Mouse (Mus musculus): ENCODE measurements around the gene Usp11. TPM values are rescaled to one million over a fixed set of nuclear protein-coding genes. Genes with fewer than 3 reads are reported as not detected.

Usp11 gene
- polyA plus RNA-seq (2012) = 0.04 and 0.11 TPM in 2 replicates

GRCm38 (mm10) chrX:20703741-20704290 lies at the start of gene Usp11:
Gene Usp11 (plus strand): TSS chrX:20703906.
- Histone ChIP-seq H3K4me1 (ENCODE audit: control insufficient read depth) (peaks cover 15% of the 10 kb centered on the region), H3K4me3 (replicated peaks) (peak within 1 kb of the TSS; percentile 73), H3K27me3 (ENCODE audit: control insufficient read depth) (no peaks in the 10 kb centered on the region), H3K36me3 (ENCODE audit: control insufficient read depth) (peaks cover 18% of the 10 kb centered on the region), H3K9me3 (ENCODE audit: control insufficient read depth, low read length) (no peaks in the 10 kb centered on the region)
- TF ChIP-seq TAL1 (IDR thresholded peaks at IDR 0.05; ENCODE audit: low read length) = no peak
- TF ChIP-seq GATA1 (IDR thresholded peaks at IDR 0.05; ENCODE audit: low read length) = no peak

- Histone ChIP-seq H3K27me3 (ENCODE audit: control insufficient read depth) (no peaks in the 10 kb centered on the region), H3K9me3 (ENCODE audit: control insufficient read depth, low read length) (no peaks in the 10 kb centered on the region), H3K36me3 (ENCODE audit: control insufficient read depth) (peaks cover 2% of the 10 kb centered on the region), H3K4me1 (ENCODE audit: control insufficient read depth) (peaks cover 22% of the 10 kb centered on the region), H3K4me3 (replicated peaks) (peak overlapping the region; percentile 67)
- no peak for TF ChIP-seq TAL1 (IDR thresholded peaks at IDR 0.05; ENCODE audit: low read length)
- no peak for TF ChIP-seq GATA1 (IDR thresholded peaks at IDR 0.05; ENCODE audit: low read length)
These were observed 46.1 kb upstream of the Usp11 start for GRCm38 (mm10) chrX:20657593-20657992.

- H3K27me3 ChIP-seq (ENCODE audit: control insufficient read depth) = no peaks in the 10 kb centered on the region
- peak within 1 kb of the TSS; percentile 67 for H3K4me3 ChIP-seq (replicated peaks)
- no peaks in the 10 kb centered on the region for H3K9me3 ChIP-seq (ENCODE audit: control insufficient read depth, low read length)
- H3K4me1 ChIP-seq (ENCODE audit: control insufficient read depth) = peaks cover 22% of the 10 kb centered on the region
- H3K36me3 ChIP-seq (ENCODE audit: control insufficient read depth) = peaks cover 1% of the 10 kb centered on the region
- TF ChIP-seq GATA1 (IDR thresholded peaks at IDR 0.05; ENCODE audit: low read length) = no peak
- no peak for TF ChIP-seq TAL1 (IDR thresholded peaks at IDR 0.05; ENCODE audit: low read length)
These were observed 45.6 kb upstream of the Usp11 start, which contains the start of gene Uba1 for GRCm38 (mm10) chrX:20658026-20658652. Gene Uba1 (plus strand): TSS chrX:20658326.

- no peaks in the 10 kb centered on the region for H3K27me3 ChIP-seq (ENCODE audit: control insufficient read depth)
- H3K4me3 ChIP-seq (replicated peaks) = peak overlapping the region; percentile 67
- no peaks in the 10 kb centered on the region for H3K9me3 ChIP-seq (ENCODE audit: control insufficient read depth, low read length)
- peaks cover 26% of the 10 kb centered on the region for H3K4me1 ChIP-seq (ENCODE audit: control insufficient read depth)
- TF ChIP-seq TAL1 (IDR thresholded peaks at IDR 0.05; ENCODE audit: low read length) (no peak), GATA1 (IDR thresholded peaks at IDR 0.05; ENCODE audit: low read length) (no peak)
- no peaks in the 10 kb centered on the region for H3K36me3 ChIP-seq (ENCODE audit: control insufficient read depth)
These were observed 44.8 kb upstream of the Usp11 start for GRCm38 (mm10) chrX:20658891-20659406.

GRCm38 (mm10) chrX:20662317-20662715 lies 41.4 kb upstream of the Usp11 start:
- Histone ChIP-seq H3K4me1 (ENCODE audit: control insufficient read depth) (peaks cover 45% of the 10 kb centered on the region), H3K4me3 (replicated peaks) (peak overlapping the region; percentile 85)
- TF ChIP-seq GATA1 (IDR thresholded peaks at IDR 0.05; ENCODE audit: low read length) = no peak
- no peak for TF ChIP-seq TAL1 (IDR thresholded peaks at IDR 0.05; ENCODE audit: low read length)

GRCm38 (mm10) chrX:20662716-20663443 lies 40.8 kb upstream of the Usp11 start:
- no peak for TF ChIP-seq GATA1 (IDR thresholded peaks at IDR 0.05; ENCODE audit: low read length)
- no peak for TF ChIP-seq TAL1 (IDR thresholded peaks at IDR 0.05; ENCODE audit: low read length)
- Histone ChIP-seq H3K36me3 (ENCODE audit: control insufficient read depth) (peaks cover 30% of the 10 kb centered on the region), H3K27me3 (ENCODE audit: control insufficient read depth) (no peaks in the 10 kb centered on the region), H3K9me3 (ENCODE audit: control insufficient read depth, low read length) (no peaks in the 10 kb centered on the region), H3K4me1 (ENCODE audit: control insufficient read depth) (peaks cover 45% of the 10 kb centered on the region), H3K4me3 (replicated peaks) (peak overlapping the region; percentile 85)

More at GRCm38 (mm10) chrX:20662317-20662715, 41.4 kb upstream of the Usp11 start:
- Histone ChIP-seq H3K36me3 (ENCODE audit: control insufficient read depth) (peaks cover 25% of the 10 kb centered on the region), H3K9me3 (ENCODE audit: control insufficient read depth, low read length) (no peaks in the 10 kb centered on the region), H3K27me3 (ENCODE audit: control insufficient read depth) (no peaks in the 10 kb centered on the region)

GRCm38 (mm10) chrX:20663444-20663790 lies 40.3 kb upstream of the Usp11 start:
- Histone ChIP-seq H3K4me1 (ENCODE audit: control insufficient read depth) (peaks cover 40% of the 10 kb centered on the region), H3K27me3 (ENCODE audit: control insufficient read depth) (no peaks in the 10 kb centered on the region), H3K36me3 (ENCODE audit: control insufficient read depth) (peaks cover 36% of the 10 kb centered on the region), H3K9me3 (ENCODE audit: control insufficient read depth, low read length) (no peaks in the 10 kb centered on the region), H3K4me3 (replicated peaks) (peak overlapping the region; percentile 85)
- TF ChIP-seq GATA1 (IDR thresholded peaks at IDR 0.05; ENCODE audit: low read length) (no peak), TAL1 (IDR thresholded peaks at IDR 0.05; ENCODE audit: low read length) (no peak)

GRCm38 (mm10) chrX:20687519-20688067 lies 16.1 kb upstream of the Usp11 start, which contains the start of gene Cdk16:
Gene Cdk16 (plus strand): TSS chrX:20687954.
- peak within 1 kb of the TSS; percentile 88 for H3K4me3 ChIP-seq (replicated peaks)
- H3K4me1 ChIP-seq (ENCODE audit: control insufficient read depth) = peaks cover 39% of the 10 kb centered on the region
- peaks cover 44% of the 10 kb centered on the region for H3K36me3 ChIP-seq (ENCODE audit: control insufficient read depth)
- peaks cover 2% of the 10 kb centered on the region; the same call in 1 of the 2 replicates for H3K9me3 ChIP-seq (ENCODE audit: control insufficient read depth, low read length)
- H3K27me3 ChIP-seq (ENCODE audit: control insufficient read depth) = no peaks in the 10 kb centered on the region
- no peak for TF ChIP-seq GATA1 (IDR thresholded peaks at IDR 0.05; ENCODE audit: low read length)
- no peak for TF ChIP-seq TAL1 (IDR thresholded peaks at IDR 0.05; ENCODE audit: low read length)
